Mouse (Mus musculus): ENCODE data around the gene Vmn2r83.

DNA sequence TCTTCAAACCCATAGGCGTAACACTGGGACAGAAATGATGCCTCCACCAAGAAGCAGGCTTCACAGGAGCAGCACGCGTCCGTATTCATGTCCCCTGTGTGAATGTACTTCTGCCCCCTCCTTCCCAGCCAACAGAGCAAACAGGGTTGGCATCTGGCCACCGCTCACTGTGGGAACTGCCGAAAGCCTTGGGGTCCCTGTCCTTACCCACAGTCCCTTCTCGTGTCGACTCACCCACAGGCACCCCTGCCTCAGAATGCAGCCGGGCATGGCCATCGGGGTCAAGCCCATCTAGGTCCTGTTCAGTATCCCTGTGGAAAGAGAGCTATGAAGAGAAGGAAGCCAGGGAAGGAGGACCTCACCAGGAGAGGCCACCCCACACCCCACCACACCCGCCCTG lies 73.6 kb downstream of the Vmn2r83 start:
- TF ChIP-seq CTCF (IDR thresholded peaks at IDR 0.05; ENCODE audit: low read depth, low read length), result no peak
- no peak for TF ChIP-seq TAL1 (conservative IDR thresholded peaks at IDR 0.05; ENCODE audit: low read depth, low read length)
- TF ChIP-seq GATA1 (IDR thresholded peaks at IDR 0.05; ENCODE audit: borderline replicate concordance, low read length), result no peak

All from G1E (cell line).